ENCODE assay signal across 20 mouse cellular contexts in the genomic region with DNA sequence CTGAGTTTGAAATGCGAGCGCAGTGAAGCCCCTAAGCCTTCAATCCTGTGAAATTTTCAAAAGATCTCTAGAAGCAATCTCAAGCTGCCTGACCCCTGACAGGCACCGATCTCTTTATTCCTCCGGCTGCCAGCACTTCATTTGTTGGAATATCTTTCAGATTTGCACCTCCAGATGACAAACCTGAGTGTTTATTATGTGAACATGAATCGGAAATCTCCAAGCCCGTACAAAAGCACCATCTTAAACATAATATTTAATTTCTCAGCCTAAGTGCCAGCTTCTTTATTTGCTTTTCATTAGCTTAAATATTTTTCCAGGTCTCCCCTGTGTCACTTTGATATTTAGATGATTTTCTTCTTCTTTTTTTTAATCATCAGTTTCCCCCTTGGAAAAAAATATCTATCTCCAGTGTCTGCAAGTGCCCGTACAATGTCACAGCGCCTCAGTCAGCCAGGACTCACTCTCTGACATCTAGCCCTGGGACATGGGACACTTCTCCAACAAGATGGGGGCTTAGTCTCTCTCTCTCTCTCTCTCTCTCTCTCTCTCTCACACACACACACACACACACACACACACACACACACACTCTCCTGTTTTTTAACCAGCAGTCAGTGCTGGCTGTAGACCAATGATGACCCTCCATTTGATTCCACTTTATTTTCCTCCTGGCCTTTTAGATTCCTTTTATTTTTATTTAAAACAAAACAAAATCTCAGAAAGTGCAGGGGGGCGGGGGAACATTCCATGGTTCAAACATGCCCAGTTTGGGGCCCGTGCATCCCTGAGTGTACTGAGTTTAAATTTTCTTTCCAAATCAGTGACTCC. TPM values are rescaled to one million over a fixed set of nuclear protein-coding genes. Genes with fewer than 3 reads are reported as not detected.
DNase-seq lines count a peak whose midpoint lies in the region; ATAC-seq and TF ChIP-seq lines count a peak whose summit lies in the region.
"Had no signal": no experiment of that assay in that cellular context is flagged by ENCODE, and none has a peak within 500 bp of the region (broad histone marks: within the 10 kb centered on the region; RNA-seq: fewer than 3 reads in every experiment).

No protein-coding gene starts in this region.

- no peak overlapping the region for H3K4me3 ChIP-seq in hindbrain, embryonic 12.5 days
- H3K4me3 ChIP-seq in hindbrain, postnatal 0 days (ENCODE audit: low read length): no peak overlapping the region
- no peak overlapping the region for H3K4me3 ChIP-seq in forebrain, embryonic 13.5 days
- 0 out of 2 replicates have a peak overlapping the region, but pooled peaks have one; percentile 3 for H3K4me3 ChIP-seq in midbrain, embryonic 13.5 days (replicated peaks)
- H3K4me3 ChIP-seq: erythroblast, embryonic 14.5 days; limb, embryonic 13.5 days; myocyte; stomach, embryonic 15.5 days had no signal

- H3K36me3 ChIP-seq in hindbrain, embryonic 12.5 days: no peaks in the 10 kb centered on the region
- no peaks in the 10 kb centered on the region for H3K36me3 ChIP-seq in hindbrain, postnatal 0 days (ENCODE audit: insufficient read depth, low read length)
- no peaks in the 10 kb centered on the region for H3K36me3 ChIP-seq in forebrain, embryonic 13.5 days (ENCODE audit: poor library complexity, severe bottlenecking)
- no peaks in the 10 kb centered on the region for H3K36me3 ChIP-seq in midbrain, embryonic 13.5 days
- H3K36me3 ChIP-seq: limb, embryonic 13.5 days; stomach, embryonic 15.5 days had no signal

- peaks cover 86% of the 10 kb centered on the region for H3K27me3 ChIP-seq in hindbrain, embryonic 12.5 days
- H3K27me3 ChIP-seq in hindbrain, postnatal 0 days (ENCODE audit: insufficient read depth, low read length): peaks cover 69% of the 10 kb centered on the region
- peaks cover 99% of the 10 kb centered on the region for H3K27me3 ChIP-seq in forebrain, embryonic 13.5 days
- peaks cover 98% of the 10 kb centered on the region for H3K27me3 ChIP-seq in midbrain, embryonic 13.5 days

- no peaks in the 10 kb centered on the region; the same call in 1 of the 2 replicates for H3K9me3 ChIP-seq in hindbrain, embryonic 12.5 days (replicated peaks)
- H3K9me3 ChIP-seq in hindbrain, postnatal 0 days (ENCODE audit: low read length): no peaks in the 10 kb centered on the region
- no peaks in the 10 kb centered on the region for H3K9me3 ChIP-seq in forebrain, embryonic 13.5 days (replicated peaks)
- no peaks in the 10 kb centered on the region for H3K9me3 ChIP-seq in midbrain, embryonic 13.5 days
- H3K9me3 ChIP-seq: limb, embryonic 13.5 days; stomach, embryonic 15.5 days had no signal

- H3K4me2 ChIP-seq in hindbrain, embryonic 12.5 days (replicated peaks): peak overlapping the region; percentile 77; the same call in 1 of the 2 replicates
- H3K4me2 ChIP-seq in hindbrain, postnatal 0 days (ENCODE audit: low read depth, low read length): no peak overlapping the region
- 0 out of 2 replicates have a peak overlapping the region, but pooled peaks have one; percentile 65 for H3K4me2 ChIP-seq in forebrain, embryonic 13.5 days
- H3K4me2 ChIP-seq in midbrain, embryonic 13.5 days (replicated peaks): peak overlapping the region; percentile 60
- H3K4me2 ChIP-seq: limb, embryonic 13.5 days; stomach, embryonic 15.5 days had no signal

- TF ChIP-seq CTCF in hindbrain, postnatal 0 days (IDR thresholded peaks at IDR 0.05; ENCODE audit: low read depth): no peak

- WGBS in hindbrain, embryonic 12.5 days: 6% methylated on average over 10 of the region's 10 CpGs
- WGBS in hindbrain, postnatal 0 days: 22% methylated on average over 10 of the region's 10 CpGs
- 5% methylated on average over 10 of the region's 10 CpGs for WGBS in forebrain, embryonic 13.5 days
- WGBS in midbrain, embryonic 13.5 days: 3% methylated on average over 10 of the region's 10 CpGs

- 0 out of 2 replicates have a peak overlapping the region, but pooled peaks have one; percentile 17 for H3K27ac ChIP-seq in hindbrain, embryonic 12.5 days
- no peak overlapping the region for H3K27ac ChIP-seq in hindbrain, postnatal 0 days
- H3K27ac ChIP-seq in forebrain, embryonic 13.5 days: peak overlapping the region; percentile 86
- peak overlapping the region; percentile 81 for H3K27ac ChIP-seq in midbrain, embryonic 13.5 days
- H3K27ac ChIP-seq: limb, embryonic 13.5 days; liver, embryonic 14.5 days; stomach, embryonic 15.5 days had no signal

- ATAC-seq in hindbrain, embryonic 12.5 days (ENCODE audit: low FRiP score): no peak
- no peak for ATAC-seq in hindbrain, postnatal 0 days
- no peak for ATAC-seq in forebrain, embryonic 13.5 days
- no peak for ATAC-seq in midbrain, embryonic 13.5 days
- ATAC-seq in cerebellum, adult (ENCODE audit: insufficient number of reproducible peaks, low FRiP score, low TSS enrichment): no peak
- ATAC-seq: lung, postnatal 0 days had no signal

- no peak overlapping the region for H3K9ac ChIP-seq in hindbrain, embryonic 12.5 days
- no peak overlapping the region for H3K9ac ChIP-seq in hindbrain, postnatal 0 days (replicated peaks; ENCODE audit: low read length)
- H3K9ac ChIP-seq in forebrain, embryonic 13.5 days: peak overlapping the region; percentile 34; the same call in 1 of the 2 replicates
- peak overlapping the region; percentile 3; the same call in 1 of the 2 replicates for H3K9ac ChIP-seq in midbrain, embryonic 13.5 days (replicated peaks)
- H3K9ac ChIP-seq: limb, embryonic 13.5 days; liver, embryonic 14.5 days; stomach, embryonic 15.5 days had no signal

- H3K4me1 ChIP-seq in hindbrain, embryonic 12.5 days: peaks cover 52% of the 10 kb centered on the region
- no peaks in the 10 kb centered on the region for H3K4me1 ChIP-seq in hindbrain, postnatal 0 days (ENCODE audit: insufficient read depth, low read length)
- peaks cover 34% of the 10 kb centered on the region for H3K4me1 ChIP-seq in forebrain, embryonic 13.5 days
- peaks cover 43% of the 10 kb centered on the region for H3K4me1 ChIP-seq in midbrain, embryonic 13.5 days (replicated peaks)

- DNase-seq in hindbrain, postnatal 0 days (ENCODE audit: low spot score): no peak
- DNase-seq in layer of hippocampus, adult 18-20 months (ENCODE audit: low spot score in 2 of 2): no peak
- DNase-seq in cerebellum, adult 8-10 months: no peak
- DNase-seq: adrenal gland, postnatal 36 days; cerebellum, adult 9-11 months; kidney, adult 2 months; kidney, postnatal 25 days; spleen, adult 18-20 months; thymus, adult 2 months had no signal

RNA-seq across cellular contexts. Expression of a gene that starts 38.1 kb away (rescaled TPM):
- 133 and 146 TPM in 2 replicates for polyA plus RNA-seq in hindbrain, embryonic 12.5 days (2016; fragmentation: Nextera tagmentation; extraction: Ambion mirVana)
- 33.2 and 43.1 TPM in 2 replicates for total RNA-seq in hindbrain, postnatal 0 days (2014; rRNA removed)
- polyA plus RNA-seq in hindbrain, postnatal 0 days (2015; fragmentation: Nextera tagmentation; extraction: Ambion mirVana): 74.2 and 75.4 TPM in 2 replicates
- 97.9 and 132 TPM in 2 replicates for polyA plus RNA-seq in forebrain, embryonic 13.5 days (2015; fragmentation: Nextera tagmentation; extraction: Ambion mirVana)
- polyA plus RNA-seq in midbrain, embryonic 13.5 days (2015; fragmentation: Nextera tagmentation; extraction: Ambion mirVana): 132 and 143 TPM in 2 replicates
- total RNA-seq in layer of hippocampus, adult 18-20 months (2021): 10 to 100 TPM; 40.8 to 55.2 TPM
- total RNA-seq: megakaryocyte, adult 5-6 weeks had no signal
- polyA plus RNA-seq: erythroblast, embryonic 14.5 days had no signal

Comparison
In these comparisons a context has a peak if more than half of its experiments do, and no peak if none do; other contexts are left out.
1. H3K9ac ChIP-seq: peak in forebrain, embryonic 13.5 days (single experiment) and midbrain, embryonic 13.5 days (single experiment); none in hindbrain, embryonic 12.5 days (single experiment) and hindbrain, postnatal 0 days (single experiment).